Mouse (Mus musculus): ENCODE data around the gene Tigd2.
"Not testable (repeated sequence)": the region's sequence is repeated elsewhere in the genome, so short reads cannot be mapped to it uniquely, and the experiment has no call there.

Gene Tigd2

DNA sequence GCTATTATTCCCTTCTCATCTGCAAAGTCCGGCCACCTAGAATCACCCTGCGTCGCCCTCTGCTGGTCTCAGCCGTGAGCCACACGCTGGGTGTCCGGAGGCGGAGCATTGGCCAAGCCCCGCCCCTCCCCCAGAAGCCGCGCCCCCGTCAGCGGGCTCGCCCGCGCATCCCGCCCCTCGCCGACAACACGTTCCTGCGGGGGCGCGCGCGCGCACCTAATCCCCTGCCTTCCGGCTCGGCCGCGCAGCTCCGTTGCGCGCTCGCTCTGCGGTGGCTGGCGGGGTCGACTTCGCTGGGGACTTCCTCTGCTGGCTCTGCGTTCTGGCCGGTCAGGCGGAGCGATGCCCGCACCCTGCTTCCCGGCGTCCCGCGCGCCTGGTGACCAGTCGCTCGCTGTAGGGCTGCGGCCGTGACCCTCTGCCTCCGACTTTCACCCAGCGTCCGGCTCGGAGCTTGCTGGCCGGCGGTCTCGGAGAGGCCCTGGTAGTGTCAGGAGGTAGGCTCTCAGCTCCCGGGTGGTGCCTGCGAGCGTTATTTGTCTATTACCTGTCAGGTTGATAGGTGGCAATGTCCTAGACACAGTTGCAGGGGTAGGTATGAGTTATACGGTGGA lies at the start of gene Tigd2:
Tigd2 (plus strand) TSS at position 186 of the 614 bp plus-strand sequence.
- DNase-seq (ENCODE audit: low read depth, low spot score) = peak; percentile 86

DNA sequence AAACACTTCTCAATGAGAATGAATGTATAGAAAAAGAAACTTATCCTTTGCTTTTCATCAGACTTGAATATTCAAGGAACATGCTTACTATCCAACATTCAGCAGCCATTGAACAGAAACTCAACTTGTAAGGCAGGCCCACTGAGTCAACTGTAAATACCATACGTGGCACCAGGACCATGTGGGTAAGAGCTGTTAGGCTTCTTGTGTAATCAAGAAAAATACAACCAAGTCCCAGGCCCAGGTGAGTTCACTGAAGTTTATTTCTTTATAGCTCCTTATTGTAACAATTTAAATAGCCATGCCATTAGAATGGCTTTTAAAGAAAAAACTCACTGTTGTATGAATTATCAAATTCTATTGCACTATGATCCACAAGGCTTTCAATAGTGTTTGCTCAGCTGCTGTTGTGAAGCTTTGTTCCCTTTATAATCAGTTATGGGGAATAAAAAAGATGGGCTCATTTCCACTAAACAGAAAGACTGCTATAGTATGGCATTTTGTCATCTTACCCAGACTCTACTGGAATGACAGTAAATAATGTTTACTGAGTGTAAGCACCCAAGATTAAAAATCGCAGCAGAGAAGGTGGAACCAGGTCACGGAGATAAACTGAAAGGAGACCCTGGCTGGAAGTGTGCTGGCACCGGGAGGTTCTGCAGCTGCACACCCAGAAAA lies 46.7 kb upstream of the Tigd2 start:
- DNase-seq (ENCODE audit: low read depth, low spot score) = no peak

- no peak for DNase-seq (ENCODE audit: low read depth, low spot score)
Measured at GRCm38 (mm10) chr6:59162887-59163286, 45.8 kb upstream of the Tigd2 start.

GRCm38 (mm10) chr6:59163407-59163806 lies 45.3 kb upstream of the Tigd2 start:
- DNase-seq (ENCODE audit: low read depth, low spot score) = no peak

GRCm38 (mm10) chr6:59168939-59169338 lies 39.7 kb upstream of the Tigd2 start:
- no peak for DNase-seq (ENCODE audit: low read depth, low spot score)

GRCm38 (mm10) chr6:59171230-59171629 lies 37.4 kb upstream of the Tigd2 start:
- DNase-seq (ENCODE audit: low read depth, low spot score) = no peak

GRCm38 (mm10) chr6:59173940-59174339 lies 34.7 kb upstream of the Tigd2 start:
- no peak for DNase-seq (ENCODE audit: low read depth, low spot score)

DNA sequence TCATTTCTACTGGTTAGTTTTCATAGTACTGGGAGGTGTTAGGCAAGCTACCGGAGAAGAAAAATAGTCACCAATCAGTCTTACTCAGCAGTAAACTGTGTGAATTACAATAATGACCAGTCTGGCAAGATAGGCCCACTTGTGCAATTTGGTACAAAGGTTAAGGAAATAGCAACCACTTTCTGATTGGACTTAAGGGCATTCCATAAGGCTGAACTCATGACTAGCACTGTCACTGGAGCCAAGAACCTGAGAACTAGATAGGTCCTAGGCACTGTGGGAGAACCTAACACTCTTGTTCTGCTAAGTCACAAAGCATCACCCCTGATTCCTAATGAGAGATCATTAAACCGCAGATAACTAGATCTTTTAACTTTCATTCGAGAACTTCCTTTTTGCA lies 30.6 kb upstream of the Tigd2 start:
- DNase-seq (ENCODE audit: low read depth, low spot score) = no peak

DNA sequence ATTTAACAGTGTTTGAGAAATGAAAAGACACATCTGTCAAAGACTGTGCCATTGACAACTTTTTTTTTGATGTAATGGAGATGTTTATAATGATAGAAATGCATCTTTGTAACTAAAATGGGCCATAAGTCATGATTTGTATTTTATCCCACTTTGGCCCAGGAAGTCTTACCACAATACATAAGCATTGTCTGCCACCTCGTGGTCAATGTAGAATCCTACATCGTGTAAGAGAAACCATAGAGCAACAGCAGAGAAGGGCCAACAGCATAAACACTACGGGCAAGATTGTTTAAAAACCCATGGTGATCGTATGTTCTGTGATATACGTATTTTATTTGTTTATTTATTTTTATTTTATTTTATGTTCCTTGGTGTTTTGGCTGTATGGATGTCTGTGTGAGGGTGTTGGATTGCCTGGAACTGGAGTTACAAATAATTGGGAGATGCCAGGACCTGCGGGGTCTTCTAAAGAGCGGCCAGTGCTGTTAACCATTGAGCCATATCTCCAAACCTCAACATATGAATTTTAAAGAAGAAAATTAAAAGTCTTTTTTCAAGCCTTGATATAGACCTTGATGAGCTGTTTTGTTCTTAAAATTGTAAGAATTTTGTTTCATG lies 28.2 kb upstream of the Tigd2 start:
- DNase-seq (ENCODE audit: low read depth, low spot score) = peak; percentile 59

- no peak for DNase-seq (ENCODE audit: low read depth, low spot score)
Measured at GRCm38 (mm10) chr6:59185010-59185699, 23.5 kb upstream of the Tigd2 start.

DNA sequence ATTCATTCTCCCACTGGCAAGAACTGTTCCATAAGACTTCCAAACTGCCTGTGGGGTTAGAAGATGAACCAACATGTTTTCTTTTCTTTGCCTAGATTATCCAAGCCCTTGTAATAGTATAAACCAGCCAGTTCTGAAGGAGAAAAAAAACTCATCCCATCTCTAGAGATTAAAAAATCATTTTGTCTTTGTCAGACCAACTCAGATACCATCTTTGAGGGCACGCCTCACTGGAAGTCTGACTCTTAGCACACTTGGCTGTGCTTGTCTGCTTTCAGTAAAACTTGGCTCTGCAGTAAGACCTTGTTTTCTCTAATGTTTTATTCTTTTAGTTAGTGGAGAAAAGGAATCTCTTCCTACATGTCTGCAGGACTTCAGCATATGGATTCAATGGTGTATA lies 18.7 kb upstream of the Tigd2 start:
- DNase-seq (ENCODE audit: low read depth, low spot score) = no peak

- DNase-seq (ENCODE audit: low read depth, low spot score) = not testable (repeated sequence)
Measured at GRCm38 (mm10) chr6:59194518-59194917, 14.2 kb upstream of the Tigd2 start.

DNA sequence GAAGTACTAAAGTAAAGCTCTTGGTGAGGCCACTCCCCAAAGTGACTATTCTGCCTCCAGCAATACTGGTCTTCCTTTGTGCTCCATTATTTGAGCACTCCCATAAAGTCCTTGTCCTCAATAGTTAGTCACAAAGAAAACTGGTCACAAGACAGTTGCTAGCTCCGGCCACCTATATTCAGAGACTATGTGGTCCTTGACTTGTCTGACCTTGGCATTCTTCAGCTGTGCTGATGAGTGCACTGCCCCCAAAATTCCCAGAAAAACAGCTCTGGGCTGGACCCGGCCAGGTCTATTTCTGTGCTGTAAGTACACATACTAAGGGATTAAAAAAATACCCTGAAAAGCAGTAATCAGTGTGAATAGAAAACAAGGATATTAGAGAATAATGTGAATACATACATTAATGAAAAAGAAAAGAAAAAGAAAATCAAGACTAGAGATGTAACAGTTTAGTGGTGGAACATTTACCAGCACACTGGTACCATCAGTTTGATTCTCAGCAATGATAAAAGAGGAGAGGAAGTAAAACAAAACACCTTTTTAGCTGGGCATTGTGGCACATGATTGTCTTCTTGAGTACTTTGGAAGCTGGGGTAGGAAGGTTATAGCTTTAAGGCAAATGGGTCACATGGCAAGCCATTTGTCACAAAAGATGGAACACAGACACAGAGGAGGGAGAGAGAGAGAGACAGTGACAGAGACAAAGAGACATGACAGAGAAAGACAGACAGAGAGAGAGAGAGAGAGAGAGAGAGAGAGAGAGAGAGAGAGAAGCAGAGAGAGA lies 12.6 kb upstream of the Tigd2 start:
- DNase-seq (ENCODE audit: low read depth, low spot score) = no peak

- DNase-seq (ENCODE audit: low read depth, low spot score) = no peak
Measured at GRCm38 (mm10) chr6:59196746-59197145, 11.9 kb upstream of the Tigd2 start.

GRCm38 (mm10) chr6:59198356-59198755 lies 10.3 kb upstream of the Tigd2 start:
- DNase-seq (ENCODE audit: low read depth, low spot score) = no peak

DNA sequence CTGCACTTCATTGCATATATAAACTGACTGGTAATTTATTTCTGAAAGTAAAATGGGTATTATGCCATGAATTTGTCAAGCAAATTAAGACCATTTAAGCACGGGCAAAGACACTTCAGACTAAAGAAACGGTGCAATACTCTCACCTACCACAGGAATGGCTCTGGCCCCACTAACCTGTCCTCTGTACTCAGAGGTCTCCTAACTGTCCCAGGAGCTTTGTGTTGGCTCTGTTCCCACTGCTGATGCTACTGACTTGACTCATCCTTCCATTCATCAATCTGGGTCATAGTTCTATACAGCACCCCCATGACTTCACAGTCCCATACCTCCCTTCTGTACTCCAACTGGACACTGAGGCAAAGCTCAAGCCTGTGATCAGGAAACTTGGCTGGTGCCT lies 9.6 kb upstream of the Tigd2 start:
- no peak for DNase-seq (ENCODE audit: low read depth, low spot score)

DNA sequence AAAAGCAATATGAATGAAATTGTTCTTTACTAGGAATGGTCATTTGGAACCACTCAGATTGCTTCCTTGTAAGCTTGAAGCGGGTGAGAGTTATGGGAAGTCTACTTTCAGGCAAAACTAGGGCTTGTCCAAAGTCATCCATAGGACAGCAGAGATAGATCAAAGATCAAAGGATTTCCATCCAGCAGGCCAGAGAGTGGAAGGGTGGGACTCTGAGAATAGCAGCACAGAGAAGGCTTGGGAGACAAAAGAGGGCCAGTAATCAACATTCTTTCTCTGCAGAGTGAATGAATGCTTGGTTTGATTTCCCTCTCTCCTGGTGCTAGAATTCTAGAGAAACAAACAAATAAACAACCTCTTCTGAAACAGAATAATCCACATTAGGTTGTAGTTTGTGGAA lies 1.1 kb upstream of the Tigd2 start:
- DNase-seq (ENCODE audit: low read depth, low spot score) = no peak

DNA sequence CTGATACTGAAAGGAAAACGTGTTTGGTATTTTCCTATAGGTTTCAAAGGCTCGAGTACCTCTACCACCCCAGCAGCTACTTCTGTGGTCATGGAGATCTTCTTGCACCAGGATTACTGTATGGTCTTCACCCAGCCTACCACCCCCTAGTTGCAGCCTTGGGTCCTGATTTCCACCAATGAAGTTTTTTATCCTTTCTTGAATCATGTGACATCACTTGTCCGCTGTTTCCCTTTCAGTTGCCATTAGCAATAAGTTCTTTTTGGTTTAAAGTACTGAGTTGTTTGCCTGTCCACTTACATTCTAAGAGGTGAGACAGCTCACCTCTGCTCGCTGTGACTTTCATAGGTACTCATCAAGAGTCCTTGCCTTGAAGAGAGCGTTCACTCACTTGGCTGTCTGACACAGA lies 633 bp downstream of the Tigd2 start:
- peak; percentile 22 for DNase-seq (ENCODE audit: low read depth, low spot score)

DNA sequence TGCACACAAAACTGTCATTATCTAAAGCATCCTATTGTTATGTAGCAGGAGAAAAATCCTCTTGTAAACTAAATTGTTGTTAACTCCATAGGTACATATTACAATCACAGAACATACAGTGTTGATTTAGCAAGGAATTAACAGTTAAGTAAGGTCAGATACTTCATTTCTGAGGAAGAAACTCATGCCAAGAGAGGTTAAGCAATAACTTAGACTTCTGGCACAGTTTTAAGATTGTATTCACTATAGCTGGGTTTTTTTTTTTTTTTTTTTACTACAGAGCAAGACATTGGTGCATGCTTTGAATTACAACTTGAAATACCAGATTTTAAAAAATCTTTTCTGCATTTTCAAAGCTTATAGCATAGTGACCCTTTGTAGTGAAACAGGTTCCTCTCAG lies 24.5 kb downstream of the Tigd2 start:
- no peak for DNase-seq (ENCODE audit: low read depth, low spot score)

DNA sequence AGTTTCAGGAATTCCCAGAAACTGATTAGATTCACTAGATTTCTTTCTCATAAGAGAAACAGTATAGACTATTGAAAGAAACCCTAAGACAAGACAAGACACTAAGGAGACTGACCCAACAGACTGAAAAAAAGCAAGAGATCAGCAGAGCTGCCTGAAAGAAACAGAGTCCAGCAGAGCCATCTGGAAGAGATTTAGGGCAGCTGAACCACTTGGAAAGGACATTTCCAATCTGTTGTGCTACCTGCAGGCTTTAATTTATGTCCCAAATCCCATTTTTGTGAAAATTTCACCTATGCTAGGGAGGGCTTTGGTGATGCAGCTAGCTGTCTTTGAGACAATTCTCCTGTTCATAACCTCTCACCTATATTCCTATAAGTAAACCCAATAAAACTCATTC lies 25.0 kb downstream of the Tigd2 start:
- DNase-seq (ENCODE audit: low read depth, low spot score) = no peak

- peak; percentile 13 for DNase-seq (ENCODE audit: low read depth, low spot score)
Measured at GRCm38 (mm10) chr6:59249675-59250074, 41.0 kb downstream of the Tigd2 start.

DNA sequence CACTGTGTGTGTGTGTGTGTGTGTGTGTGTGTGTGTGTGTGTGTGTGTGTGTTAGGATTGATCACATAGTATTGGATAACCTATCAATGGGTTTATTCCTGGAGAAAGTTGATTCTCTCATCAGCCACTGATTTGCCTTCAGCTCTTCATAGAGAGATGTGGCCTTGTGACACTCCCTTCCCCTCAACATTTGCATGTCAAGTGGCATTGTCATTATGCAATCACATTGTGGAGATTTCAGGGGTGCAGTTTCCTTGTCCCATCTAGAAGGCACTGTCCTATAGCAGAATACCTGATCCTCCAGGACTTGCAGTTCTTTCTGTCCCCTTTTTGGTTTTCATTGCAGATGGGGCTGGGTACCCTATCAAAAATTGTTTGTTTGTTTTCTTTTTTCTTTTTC lies 41.9 kb downstream of the Tigd2 start:
- no peak for DNase-seq (ENCODE audit: low read depth, low spot score)

Measured in retina, adult 2 months (tissue).